9 mouse cellular contexts compared by ENCODE assay signal in the genomic region with DNA sequence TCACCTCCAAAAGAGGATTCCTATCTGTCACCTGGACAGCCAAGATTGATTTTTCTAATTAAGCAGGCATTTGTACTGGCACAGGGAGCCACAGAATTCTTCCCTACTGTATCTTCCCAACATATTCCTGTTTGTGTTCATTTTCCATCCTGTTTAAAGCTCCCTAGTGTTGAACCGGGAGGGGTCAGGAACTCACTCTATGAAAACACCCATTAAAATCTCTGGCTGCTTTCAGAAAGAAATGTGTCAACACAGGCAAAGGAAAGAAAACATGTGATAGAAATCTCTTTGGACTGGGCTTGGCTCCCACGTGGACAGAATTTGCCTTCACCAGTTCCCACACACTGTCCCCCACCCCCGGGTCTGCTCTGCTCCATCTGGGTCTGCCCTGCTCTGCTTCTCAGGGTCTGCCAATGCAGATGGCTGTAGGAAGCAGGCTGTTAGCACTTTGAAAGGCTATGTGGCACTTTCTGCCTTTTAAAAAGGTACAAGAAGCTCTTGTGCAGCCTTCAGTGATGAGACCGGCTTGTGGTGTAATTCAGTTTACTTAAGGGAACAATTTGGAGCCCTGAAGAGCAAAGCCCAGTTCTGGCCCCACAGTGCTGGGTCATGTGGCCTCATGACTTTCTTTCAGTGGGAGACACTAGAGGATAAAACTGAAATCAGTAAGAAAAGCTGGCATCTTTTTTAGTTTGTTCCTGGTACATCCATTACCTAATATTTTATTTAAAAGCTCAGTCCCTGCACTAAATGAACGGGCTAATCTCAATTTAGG.
DNase-seq lines count a peak whose midpoint lies in the region; ATAC-seq lines count a peak whose summit lies in the region.
"Had no signal": no experiment of that assay in that cellular context is flagged by ENCODE, and none has a peak within 500 bp of the region (broad histone marks: within the 10 kb centered on the region; RNA-seq: fewer than 3 reads in every experiment).

No protein-coding gene starts in this region.

- H3K27ac ChIP-seq in embryonic facial prominence, embryonic 12.5 days = peak overlapping the region; percentile 54; the same call in 1 of the 2 replicates
- H3K27ac ChIP-seq in kidney, embryonic 14.5 days (ENCODE audit: low read depth, low read length) = no peak overlapping the region
- H3K27ac ChIP-seq in limb, embryonic 12.5 days = no peak overlapping the region
- H3K27ac ChIP-seq in neural tube, embryonic 15.5 days (replicated peaks) = peak overlapping the region; percentile 62
- no peak overlapping the region for H3K27ac ChIP-seq in intestine, embryonic 15.5 days
- H3K27ac ChIP-seq: liver, embryonic 13.5 days had no signal

- H3K27me3 ChIP-seq in embryonic facial prominence, embryonic 12.5 days = no peaks in the 10 kb centered on the region
- H3K27me3 ChIP-seq in kidney, embryonic 14.5 days (ENCODE audit: control insufficient read depth, insufficient read depth, low read length) = no peaks in the 10 kb centered on the region
- H3K27me3 ChIP-seq in limb, embryonic 12.5 days = no peaks in the 10 kb centered on the region
- H3K27me3 ChIP-seq in neural tube, embryonic 15.5 days (replicated peaks) = no peaks in the 10 kb centered on the region
- no peaks in the 10 kb centered on the region for H3K27me3 ChIP-seq in intestine, embryonic 15.5 days (replicated peaks)
- H3K27me3 ChIP-seq: liver, embryonic 13.5 days had no signal

- H3K9me3 ChIP-seq in embryonic facial prominence, embryonic 12.5 days = no peaks in the 10 kb centered on the region
- no peaks in the 10 kb centered on the region for H3K9me3 ChIP-seq in kidney, embryonic 14.5 days (ENCODE audit: control insufficient read depth, low read length)
- no peaks in the 10 kb centered on the region for H3K9me3 ChIP-seq in limb, embryonic 12.5 days
- no peaks in the 10 kb centered on the region for H3K9me3 ChIP-seq in neural tube, embryonic 15.5 days (replicated peaks)
- no peaks in the 10 kb centered on the region for H3K9me3 ChIP-seq in intestine, embryonic 15.5 days
- H3K9me3 ChIP-seq: liver, embryonic 13.5 days had no signal

- H3K4me1 ChIP-seq in embryonic facial prominence, embryonic 12.5 days = peaks cover 7% of the 10 kb centered on the region
- H3K4me1 ChIP-seq in kidney, embryonic 14.5 days (ENCODE audit: control insufficient read depth, insufficient read depth, low read length) = peaks cover 7% of the 10 kb centered on the region; the same call in 1 of the 2 replicates
- H3K4me1 ChIP-seq in limb, embryonic 12.5 days (replicated peaks) = peaks cover 21% of the 10 kb centered on the region
- H3K4me1 ChIP-seq in neural tube, embryonic 15.5 days = peaks cover 8% of the 10 kb centered on the region
- H3K4me1 ChIP-seq in intestine, embryonic 15.5 days (replicated peaks) = peaks cover 5% of the 10 kb centered on the region
- H3K4me1 ChIP-seq: liver, embryonic 13.5 days had no signal

- H3K9ac ChIP-seq in embryonic facial prominence, embryonic 12.5 days = no peak overlapping the region
- peak overlapping the region; percentile 23; the same call in 1 of the 2 replicates for H3K9ac ChIP-seq in kidney, embryonic 14.5 days (ENCODE audit: low read depth, low read length)
- H3K9ac ChIP-seq in limb, embryonic 12.5 days (replicated peaks) = no peak overlapping the region
- no peak overlapping the region for H3K9ac ChIP-seq in neural tube, embryonic 15.5 days (replicated peaks)
- no peak overlapping the region for H3K9ac ChIP-seq in intestine, embryonic 15.5 days
- H3K9ac ChIP-seq: liver, embryonic 13.5 days had no signal

- DNase-seq in Muller cell, postnatal 12 days (ENCODE audit: inconsistent ontology term) = peak; percentile 51
- DNase-seq in heart, adult 8-10 months (ENCODE audit: low spot score) = peak; percentile 47
- DNase-seq: liver, embryonic 13.5 days had no signal

- H3K4me2 ChIP-seq in embryonic facial prominence, embryonic 12.5 days (replicated peaks) = no peak overlapping the region
- H3K4me2 ChIP-seq in kidney, embryonic 14.5 days (replicated peaks; ENCODE audit: low read depth, low read length) = no peak overlapping the region
- H3K4me2 ChIP-seq in limb, embryonic 12.5 days = no peak overlapping the region
- no peak overlapping the region for H3K4me2 ChIP-seq in neural tube, embryonic 15.5 days
- H3K4me2 ChIP-seq in intestine, embryonic 15.5 days (replicated peaks) = no peak overlapping the region
- H3K4me2 ChIP-seq: liver, embryonic 13.5 days had no signal

- WGBS in embryonic facial prominence, embryonic 12.5 days = 26% methylated on average over 5 of the region's 5 CpGs
- 21% methylated on average over 5 of the region's 5 CpGs for WGBS in kidney, embryonic 14.5 days
- 22% methylated on average over 5 of the region's 5 CpGs for WGBS in limb, embryonic 12.5 days
- WGBS in neural tube, embryonic 15.5 days = 40% methylated on average over 5 of the region's 5 CpGs
- WGBS in intestine, embryonic 15.5 days = 23% methylated on average over 5 of the region's 5 CpGs

- no peak overlapping the region for H3K4me3 ChIP-seq in embryonic facial prominence, embryonic 12.5 days
- no peak overlapping the region for H3K4me3 ChIP-seq in kidney, embryonic 14.5 days (ENCODE audit: low read length)
- no peak overlapping the region for H3K4me3 ChIP-seq in limb, embryonic 12.5 days (replicated peaks)
- H3K4me3 ChIP-seq in neural tube, embryonic 15.5 days (replicated peaks) = no peak overlapping the region
- no peak overlapping the region for H3K4me3 ChIP-seq in intestine, embryonic 15.5 days (replicated peaks)
- H3K4me3 ChIP-seq: liver, embryonic 13.5 days had no signal

- no peaks in the 10 kb centered on the region for H3K36me3 ChIP-seq in embryonic facial prominence, embryonic 12.5 days
- no peaks in the 10 kb centered on the region for H3K36me3 ChIP-seq in kidney, embryonic 14.5 days (ENCODE audit: control insufficient read depth, insufficient read depth, low read length)
- H3K36me3 ChIP-seq in limb, embryonic 12.5 days = no peaks in the 10 kb centered on the region
- H3K36me3 ChIP-seq in neural tube, embryonic 15.5 days = no peaks in the 10 kb centered on the region
- H3K36me3 ChIP-seq in intestine, embryonic 15.5 days = no peaks in the 10 kb centered on the region
- H3K36me3 ChIP-seq: liver, embryonic 13.5 days had no signal

- no peak for ATAC-seq in embryonic facial prominence, embryonic 12.5 days (ENCODE audit: insufficient number of reproducible peaks, insufficient read depth, low FRiP score, low TSS enrichment)
- peak; percentile 89 for ATAC-seq in kidney, embryonic 14.5 days (ENCODE audit: low FRiP score, low TSS enrichment)
- peak; percentile 71; the same call in 1 of the 2 replicates for ATAC-seq in limb, embryonic 12.5 days (ENCODE audit: insufficient number of reproducible peaks, insufficient read depth, low FRiP score, low TSS enrichment, low read depth)
- ATAC-seq in neural tube, embryonic 15.5 days (ENCODE audit: low FRiP score) = no peak
- ATAC-seq in intestine, embryonic 15.5 days = no peak
- ATAC-seq in megakaryocyte, adult 5-6 weeks (ENCODE audit: poor library complexity, severe bottlenecking) = no peak

Comparison
In these comparisons a context has a peak if more than half of its experiments do, and no peak if none do; other contexts are left out.
1. ATAC-seq: peak in kidney, embryonic 14.5 days (single experiment) and limb, embryonic 12.5 days (single experiment); none in embryonic facial prominence, embryonic 12.5 days (single experiment), neural tube, embryonic 15.5 days (single experiment), intestine, embryonic 15.5 days (single experiment) and megakaryocyte, adult 5-6 weeks (single experiment).
2. H3K27ac ChIP-seq: peak in embryonic facial prominence, embryonic 12.5 days (single experiment) and neural tube, embryonic 15.5 days (single experiment); none in kidney, embryonic 14.5 days (single experiment), limb, embryonic 12.5 days (single experiment) and intestine, embryonic 15.5 days (single experiment).